Mouse (Mus musculus) heart, adult 8-10 months (tissue): ENCODE measurements around the gene Tmem235. TPM values are rescaled to one million over a fixed set of nuclear protein-coding genes. Genes with fewer than 3 reads are reported as not detected.

ENCODE experiments used
- DNase-seq: peaks from one replicate; pipeline ENCODE4 v3.0.0; 2022; ENCODE audit warnings: low spot score
- total RNA-seq, 4 experiments: library from RNA; stranded (reverse); gene quantifications; 2 replicates each; pipeline ENCODE4 v1.2.4; 2022

The Tmem235 gene
- total RNA-seq, 4 experiments from 2014 or later, result not detected

DNA sequence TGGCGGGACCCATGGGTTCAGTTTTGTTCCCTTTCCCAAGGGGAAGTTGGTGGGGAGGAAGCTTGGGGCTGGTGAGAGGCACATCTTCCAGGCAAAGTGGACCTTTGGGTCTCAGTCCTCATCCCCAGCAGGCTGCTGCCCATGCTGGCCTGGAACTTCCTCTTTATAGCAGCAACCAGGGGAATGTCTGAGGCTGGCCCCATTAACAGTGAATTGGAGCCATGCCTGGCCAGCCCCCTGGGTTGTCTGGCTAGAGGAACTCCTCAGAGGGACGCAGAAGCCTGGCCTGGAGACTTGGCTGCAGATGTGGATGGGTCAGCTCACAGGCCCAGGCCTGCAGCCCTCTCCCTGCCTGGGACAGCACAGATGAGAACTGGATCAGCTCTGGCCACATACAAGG is 4.3 kb downstream of the Tmem235 start:
- no peak for DNase-seq

DNA sequence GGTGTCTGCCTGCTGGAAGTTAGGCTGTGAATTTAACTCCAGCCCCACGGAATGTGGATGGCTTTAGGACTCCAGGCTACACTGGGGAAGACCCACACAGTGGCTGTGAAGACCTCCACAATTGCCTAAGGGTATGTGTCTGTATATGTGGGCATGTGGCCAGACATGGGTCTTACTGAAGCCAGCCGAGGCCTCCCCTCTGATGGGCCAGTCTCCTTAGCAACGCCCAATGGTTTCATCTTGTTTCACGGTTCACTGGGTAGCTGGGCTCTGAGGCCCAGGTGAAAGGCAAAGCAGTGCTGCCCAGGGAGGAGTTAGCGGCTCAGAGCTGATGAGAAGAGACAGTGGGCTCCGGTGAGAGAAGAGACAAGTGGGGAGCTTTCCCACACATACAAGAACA is 5.4 kb downstream of the Tmem235 start:
- no peak for DNase-seq

DNA sequence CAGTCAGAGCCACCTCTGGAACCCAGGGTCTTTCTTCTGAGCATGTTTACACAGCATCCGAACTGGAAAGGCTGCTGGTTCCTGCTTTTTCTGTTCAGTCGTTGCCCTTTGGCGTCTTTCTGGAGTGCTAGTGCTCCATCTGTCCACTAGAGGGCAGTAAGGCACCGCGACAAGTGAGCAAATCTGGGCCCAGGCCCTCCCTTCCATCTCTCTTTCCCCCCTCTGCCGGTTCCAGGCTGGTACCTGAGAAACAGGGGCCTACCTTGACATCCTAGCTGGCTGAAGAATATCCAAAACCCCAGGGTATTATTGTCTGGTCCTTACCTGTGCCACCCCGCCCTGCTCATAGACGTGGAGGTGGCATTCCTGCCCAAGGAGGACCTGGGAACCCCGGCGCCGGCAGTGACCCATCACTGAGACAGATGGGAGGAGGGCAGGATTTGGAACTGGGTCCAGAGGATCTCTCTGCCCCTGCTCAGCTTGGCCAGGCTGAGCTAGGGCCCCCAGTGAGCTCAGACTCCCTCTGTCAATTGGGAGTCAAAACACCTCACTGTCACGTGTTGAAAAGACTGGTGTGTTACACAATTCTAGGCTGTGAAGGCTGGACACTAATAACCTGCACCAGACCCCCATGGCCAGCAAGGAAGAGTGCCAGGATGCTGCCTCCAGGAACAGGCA is 10.3 kb downstream of the Tmem235 start:
- DNase-seq, result peak; percentile 72

DNA sequence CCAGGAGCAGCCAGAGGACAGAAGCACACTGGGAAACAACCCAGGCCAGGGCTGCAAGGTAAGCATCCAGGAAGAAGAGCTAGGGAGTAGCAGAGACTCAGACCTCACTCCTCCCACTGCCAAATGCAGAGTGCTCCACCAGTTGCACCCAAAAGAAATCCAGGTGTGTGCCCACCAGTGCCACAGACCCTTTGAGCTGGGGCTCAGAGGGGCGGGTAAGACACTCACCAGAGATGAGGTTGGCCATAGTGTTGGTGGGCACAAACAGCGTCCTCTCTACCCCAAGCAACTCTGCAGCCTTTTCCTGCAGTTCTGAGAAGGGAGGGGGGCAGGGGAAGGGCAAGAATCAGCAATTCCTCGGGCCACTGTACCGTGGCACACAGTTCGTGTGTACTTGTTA is 10.8 kb downstream of the Tmem235 start:
- no peak for DNase-seq

DNA sequence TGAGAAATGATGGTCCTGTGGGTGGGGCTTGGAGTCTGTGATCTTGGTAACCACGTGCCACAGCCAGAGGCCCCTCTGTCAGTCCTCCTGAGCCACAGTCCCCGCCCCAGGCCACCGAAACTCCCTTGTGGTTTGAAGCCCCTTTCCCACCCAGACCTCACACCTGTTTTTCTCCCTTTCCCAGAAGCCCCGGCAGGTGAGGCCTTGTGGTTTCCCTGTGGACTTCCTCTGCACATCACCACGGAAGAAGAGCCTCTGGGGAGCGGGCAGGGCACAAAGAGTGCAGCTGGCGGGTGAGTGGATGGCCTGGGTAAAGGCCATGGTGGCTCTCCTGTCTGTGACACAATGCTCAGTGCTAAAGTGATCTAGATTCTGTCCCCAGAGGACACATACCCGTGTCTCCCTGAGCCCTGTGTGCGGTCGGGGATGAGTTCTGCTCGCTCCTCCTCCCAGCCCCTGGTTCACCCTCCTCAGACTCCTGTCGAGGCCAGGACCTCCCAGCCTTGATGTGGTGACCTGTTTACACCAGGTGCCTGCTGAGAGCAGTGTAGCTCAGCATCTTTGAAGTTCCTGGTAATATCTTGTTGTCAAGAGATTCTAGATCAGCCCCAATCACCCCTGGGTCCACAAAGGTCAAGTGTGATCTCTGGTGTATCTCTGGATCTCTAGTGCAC is 11.5 kb downstream of the Tmem235 start:
- DNase-seq, result no peak

DNA sequence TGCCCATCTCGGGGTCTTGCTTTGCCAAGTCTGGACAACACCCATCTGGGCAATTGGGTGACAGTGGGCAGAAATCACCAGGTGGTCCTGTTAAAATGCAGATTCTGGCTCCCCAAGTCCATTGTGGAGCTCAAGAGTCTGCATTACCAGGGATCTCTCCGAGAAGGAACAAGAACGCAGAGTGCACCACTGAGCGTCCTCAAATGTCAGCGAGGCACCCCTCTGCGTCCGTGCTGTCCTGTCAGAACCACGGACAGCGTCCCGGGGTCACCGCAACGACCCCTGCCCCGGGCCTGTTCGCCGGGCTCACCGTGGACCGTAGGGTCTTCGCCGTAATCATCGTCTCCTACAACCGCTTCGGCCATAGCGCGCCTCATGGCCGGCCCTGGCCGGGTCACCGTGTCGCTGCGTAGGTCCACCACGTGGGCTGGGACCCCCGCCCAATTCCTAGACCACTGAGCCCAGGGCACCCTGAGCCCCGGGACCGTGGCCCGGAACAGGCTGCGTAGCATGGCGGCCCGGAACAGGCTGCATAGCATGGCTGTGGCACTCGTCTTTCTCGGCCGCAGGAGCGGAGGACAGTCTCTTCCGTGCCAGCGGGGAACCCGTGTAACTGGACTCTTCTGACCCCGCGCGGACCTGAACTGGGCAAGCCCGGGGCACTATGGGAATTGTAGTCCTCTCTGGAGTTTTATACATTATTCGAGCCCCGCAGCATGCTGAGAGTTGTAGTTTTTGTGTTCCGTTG is 12.5 kb downstream of the Tmem235 start, which contains the start of gene Tha1:
Tha1 (minus strand) TSS at position 621 of the 748 bp plus-strand sequence.
- peak; percentile 76 for DNase-seq

DNA sequence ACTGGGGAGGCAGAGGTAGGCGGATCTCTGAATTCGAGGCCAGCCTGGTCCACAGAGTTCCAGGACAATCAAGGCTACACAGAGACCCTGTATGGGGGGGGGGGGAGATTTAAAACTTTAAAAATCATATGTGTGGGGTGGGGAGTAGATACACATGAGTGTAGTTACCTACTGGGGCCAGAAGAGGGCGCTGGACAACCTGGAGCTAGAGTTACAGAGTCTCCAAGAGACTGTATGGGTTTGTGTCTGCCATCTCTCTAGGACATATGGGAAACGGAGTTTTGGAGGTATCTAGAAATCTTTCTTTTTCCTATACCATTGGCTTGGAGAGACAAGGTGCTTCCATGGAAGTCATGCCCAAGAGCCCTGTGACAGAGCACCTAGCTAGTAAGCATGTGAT is 13.9 kb downstream of the Tmem235 start:
- no peak for DNase-seq

DNA sequence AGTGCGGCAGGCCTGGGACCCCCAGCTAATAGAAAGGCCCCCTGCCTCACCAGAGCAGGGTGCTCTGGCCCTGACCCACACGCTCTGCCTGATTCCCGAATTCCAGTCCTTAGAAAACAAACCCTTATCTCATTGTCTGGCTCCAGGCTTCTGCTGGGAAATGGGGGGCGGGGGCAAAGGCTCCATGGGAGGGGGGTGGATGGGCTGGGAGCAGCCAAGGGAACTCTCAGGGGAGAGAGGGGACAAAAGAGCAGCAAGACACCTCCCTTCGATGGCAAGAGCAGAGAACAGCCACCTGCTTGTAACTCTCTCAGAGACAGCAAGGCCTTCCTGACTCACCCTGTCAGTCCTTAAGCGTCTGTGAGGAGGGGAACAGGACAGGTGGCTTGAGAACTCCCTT is 15.1 kb downstream of the Tmem235 start:
- DNase-seq, result no peak

DNA sequence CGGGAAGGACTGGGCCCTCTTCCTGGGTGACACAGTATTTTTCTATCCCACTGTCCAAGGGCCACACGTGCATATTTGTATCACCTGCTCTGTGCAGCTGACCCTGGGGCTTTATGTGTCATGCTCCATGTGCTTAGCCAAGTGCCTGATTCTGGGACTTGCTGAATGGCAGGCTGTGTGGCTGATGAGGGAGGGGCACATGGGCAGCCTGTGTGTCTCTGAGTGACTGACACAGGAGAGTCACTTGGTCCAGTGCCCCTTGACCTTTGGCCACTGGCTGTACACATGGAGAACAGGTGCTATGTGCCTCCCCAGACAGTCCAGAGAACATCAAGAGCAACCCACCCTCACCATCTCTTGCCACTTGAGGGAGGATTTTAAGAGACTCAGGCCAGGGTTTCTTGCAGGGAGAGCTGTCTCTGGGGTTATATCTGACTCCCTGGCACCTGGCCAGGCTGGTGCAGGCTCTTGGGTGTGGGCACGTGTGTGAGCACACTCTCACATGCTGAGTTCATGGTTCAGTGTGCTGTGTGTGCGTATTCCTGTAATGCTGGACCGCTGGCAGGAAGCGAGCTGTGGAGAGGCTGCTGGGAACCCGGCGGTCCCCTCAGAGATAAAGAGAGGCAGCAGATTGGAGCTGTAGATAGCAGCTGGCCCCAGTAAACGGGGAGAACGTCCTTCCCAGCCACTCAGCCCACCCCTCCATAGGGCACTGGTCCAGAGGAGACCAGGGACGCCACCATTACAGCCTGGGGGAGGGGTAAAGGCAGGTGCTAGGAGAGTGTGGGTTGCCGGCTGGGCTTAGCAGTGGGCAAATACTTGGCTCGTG is 17.6 kb downstream of the Tmem235 start:
- no peak for DNase-seq

DNA sequence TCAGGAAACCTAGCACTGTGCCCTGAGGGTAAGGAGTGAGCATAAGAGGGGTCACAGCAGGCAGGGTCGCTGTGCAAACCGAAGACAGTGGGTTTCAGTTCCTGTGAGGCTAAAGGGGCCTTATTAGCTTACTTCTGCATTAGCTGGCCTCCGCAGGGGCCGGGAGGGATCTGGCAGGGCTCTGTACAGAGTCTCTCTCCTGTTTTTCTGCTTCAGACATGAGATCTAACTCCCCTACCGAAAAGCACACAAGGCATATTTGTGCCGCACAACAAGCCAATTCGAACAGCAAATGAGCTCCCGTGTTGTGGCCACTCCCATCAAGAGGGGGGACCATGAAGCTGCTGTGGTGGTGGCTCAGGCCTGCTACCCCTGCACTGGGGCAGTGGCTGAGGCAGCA is 18.3 kb downstream of the Tmem235 start:
- no peak for DNase-seq

DNA sequence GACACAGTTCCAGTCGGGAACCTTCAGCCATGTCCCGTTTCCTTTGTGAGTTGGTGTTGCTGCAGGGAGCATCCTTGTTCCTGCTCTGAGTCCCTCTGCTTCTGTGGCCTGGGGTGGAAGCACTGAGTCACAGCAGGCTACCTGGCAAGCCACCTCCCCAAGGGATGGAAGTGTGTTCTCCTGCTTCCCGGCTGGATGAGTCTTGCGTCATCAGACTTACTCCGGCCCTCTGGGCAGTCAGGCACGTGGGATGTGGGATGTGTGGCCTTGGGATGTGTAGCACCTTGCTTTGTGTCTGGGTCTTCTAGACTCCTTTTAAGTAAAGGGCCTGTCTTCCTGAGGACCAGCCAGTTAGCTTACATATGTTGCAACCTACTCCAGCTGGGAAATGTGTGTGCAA is 19.1 kb downstream of the Tmem235 start:
- DNase-seq, result no peak

DNA sequence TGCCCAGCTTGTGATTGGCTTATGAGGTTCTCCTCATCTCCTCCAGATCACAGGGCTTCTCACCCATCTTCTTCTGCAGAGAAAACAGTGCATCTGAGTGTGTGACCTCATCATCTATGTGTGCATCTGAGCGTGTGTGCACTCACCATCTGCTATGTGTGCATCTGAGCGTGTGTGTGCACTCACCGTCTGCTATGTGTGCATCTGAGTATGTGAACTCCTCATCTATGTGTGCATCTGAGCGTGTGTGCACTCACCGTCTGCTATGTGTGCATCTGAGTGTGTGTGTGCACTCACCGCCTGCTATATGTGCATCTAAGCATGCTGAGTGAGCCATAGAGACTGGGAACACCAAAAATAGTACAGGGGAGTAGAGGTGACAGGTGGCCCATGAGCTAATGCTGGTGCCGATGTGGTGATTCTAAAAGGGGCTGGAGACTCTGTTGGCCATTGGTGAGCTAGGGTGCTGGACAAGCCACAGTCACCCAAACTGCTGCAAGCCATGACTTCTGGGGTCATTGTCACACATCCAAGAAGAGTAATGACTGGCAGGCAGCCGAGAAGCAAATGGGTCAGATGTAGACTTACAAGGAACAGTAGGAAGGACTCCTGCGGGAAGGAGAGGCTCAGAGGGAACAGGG is 19.9 kb downstream of the Tmem235 start:
- no peak for DNase-seq

DNA sequence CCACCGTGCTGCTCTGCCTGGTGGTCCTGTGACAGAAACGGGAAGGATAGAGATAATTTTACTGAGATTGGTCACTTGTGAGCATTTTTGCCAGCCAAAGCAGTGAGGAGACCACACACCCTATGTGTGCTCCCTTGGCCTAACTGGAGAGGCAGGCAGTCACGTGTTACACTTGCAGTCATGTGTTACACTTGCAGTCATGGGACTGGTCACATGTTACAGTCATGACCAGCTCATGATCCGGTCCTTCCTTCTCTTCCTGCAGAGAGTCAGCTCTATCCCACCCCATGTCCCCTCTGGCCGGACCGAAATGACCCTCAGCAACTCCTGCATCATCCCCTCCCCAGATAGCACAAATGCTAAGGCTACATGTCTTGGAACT is 20.4 kb downstream of the Tmem235 start:
- no peak for DNase-seq

DNA sequence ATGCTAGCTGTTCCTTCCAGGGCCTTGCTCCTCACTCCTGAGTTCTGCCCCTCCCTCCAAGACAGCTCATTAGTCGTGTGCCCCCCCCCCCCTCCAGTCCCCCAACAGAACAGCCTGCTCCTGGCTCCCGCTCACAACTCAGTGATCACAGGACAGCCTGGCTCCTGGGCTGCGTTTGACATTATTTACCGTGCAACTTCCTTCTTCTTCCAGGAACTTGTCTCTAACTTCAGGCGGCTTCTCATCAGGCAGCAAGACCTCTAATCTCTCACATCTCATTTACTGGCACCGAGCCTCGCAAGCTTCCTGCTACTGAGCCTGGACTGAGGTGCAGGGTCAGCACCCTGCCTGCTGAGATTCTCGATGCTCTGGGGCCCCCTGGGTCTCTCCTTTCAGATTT is 21.2 kb downstream of the Tmem235 start:
- DNase-seq, result no peak

DNA sequence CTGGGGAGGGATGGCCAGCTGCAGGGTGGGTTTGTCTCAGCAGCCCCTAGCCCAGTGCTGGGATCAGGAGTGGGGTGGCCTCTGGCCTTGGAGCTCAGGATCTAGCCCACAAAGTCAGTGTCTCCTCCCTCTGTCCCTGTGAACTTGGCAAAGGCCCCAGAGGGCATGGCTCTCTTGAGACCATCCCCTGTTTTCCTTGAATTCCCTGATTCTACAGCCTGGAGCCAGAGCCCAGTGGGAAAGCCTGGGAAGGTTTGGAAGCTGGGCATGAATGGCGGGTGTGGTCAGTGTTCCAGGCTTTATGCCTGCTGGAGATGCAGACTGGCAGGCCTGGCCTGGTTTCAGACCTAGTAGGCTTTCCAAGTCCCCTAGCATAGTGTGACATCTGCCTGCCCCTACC is 21.7 kb downstream of the Tmem235 start:
- DNase-seq, result no peak

DNA sequence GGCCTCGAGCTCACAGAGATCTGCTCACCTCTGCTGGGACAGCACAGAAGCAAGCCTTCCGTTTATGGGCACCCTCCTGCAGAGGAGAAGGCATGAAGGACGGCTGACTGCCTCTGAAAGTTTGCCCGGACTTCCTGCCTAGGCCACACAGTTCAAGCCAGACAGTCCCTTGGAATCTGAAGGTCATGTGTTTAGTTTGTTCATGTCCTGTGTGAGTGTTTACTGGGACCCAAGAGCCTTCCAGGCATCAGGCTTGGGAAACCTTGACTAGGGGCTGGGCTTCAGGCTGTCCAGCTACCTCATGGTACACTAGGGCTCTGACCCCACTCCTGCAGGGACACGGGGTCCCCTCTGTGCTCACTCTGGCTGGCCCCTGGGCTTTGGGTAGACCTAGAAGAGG is 25.4 kb downstream of the Tmem235 start:
- DNase-seq, result no peak

DNA sequence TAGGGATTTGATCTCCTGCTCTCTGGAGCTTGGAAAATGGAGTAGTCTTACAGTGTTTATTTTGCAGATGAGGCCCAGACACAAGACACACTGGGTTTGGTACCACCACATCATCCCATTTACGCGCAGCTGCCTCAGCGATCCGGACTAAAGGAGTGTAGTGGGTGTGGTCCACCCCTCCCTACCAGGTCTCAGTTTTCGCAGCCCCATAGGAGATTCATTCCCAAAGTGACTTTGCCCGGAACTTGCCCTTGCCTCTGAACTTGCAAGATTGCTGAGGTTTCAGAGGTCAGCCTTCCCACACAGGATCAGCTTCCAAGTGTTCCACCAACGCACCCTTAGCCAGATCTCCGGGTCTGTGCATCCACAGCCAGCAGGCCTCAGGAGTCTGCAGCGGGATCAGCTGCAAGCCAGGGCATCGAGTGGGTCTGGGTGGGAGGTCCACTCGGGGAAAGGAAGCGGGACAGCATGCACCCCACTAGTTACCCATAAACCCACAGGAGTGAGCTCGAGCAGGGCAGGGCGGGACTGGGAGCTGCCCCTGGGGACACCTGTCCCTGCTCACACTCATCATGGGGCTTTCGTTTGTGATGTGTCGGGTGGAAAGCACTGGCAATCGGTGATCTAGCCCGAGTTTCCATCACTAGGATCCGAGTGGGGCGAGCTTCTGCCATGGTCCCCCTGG is 27.8 kb downstream of the Tmem235 start:
- no peak for DNase-seq

DNA sequence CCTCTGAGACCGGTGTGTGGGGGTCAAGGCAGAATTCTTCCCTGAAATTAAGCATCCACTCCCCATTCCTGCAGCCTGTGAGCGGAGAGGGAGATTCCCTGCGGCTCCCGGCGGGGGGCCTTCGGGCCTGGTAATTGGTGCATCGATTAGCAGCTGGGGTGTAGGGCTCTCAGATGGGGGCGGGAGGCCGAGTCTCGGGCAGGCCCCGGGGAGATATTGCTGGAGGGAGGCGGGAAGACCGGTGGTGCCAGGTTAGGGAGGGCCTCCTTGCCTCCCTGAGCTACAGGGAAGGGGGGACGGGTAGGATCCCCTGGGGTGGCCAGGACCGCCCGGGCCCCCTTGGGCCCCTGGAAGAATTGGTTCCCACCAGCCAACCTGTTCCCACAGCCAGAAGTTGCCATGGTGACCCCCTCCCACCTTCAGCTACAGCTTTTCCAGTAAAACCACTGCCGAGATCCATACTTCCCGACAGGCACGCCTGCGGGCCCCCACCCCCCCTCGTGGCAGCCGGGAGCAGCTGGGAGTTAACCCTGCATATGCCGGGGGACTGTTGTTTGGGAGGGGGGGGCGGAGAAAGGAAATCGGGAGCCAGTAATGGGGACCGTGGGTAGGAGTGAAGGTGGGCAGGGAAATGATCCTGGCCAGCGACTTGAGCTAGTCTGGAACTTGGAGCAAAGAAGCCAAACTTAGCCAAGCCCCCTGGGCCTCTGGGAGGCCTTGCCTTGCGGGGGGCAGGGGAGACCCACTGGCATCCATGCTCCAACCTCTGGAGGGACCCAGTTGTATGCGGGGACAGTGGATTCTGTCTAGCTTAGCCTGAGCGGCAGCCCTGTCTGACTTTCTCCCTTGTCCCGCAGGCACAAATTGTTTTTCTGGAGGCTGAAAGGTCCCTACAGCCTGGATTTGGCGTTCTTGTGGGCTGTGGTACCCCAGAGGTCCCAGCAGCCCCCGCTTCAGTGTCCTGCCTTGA is 28.6 kb downstream of the Tmem235 start:
- no peak for DNase-seq

DNA sequence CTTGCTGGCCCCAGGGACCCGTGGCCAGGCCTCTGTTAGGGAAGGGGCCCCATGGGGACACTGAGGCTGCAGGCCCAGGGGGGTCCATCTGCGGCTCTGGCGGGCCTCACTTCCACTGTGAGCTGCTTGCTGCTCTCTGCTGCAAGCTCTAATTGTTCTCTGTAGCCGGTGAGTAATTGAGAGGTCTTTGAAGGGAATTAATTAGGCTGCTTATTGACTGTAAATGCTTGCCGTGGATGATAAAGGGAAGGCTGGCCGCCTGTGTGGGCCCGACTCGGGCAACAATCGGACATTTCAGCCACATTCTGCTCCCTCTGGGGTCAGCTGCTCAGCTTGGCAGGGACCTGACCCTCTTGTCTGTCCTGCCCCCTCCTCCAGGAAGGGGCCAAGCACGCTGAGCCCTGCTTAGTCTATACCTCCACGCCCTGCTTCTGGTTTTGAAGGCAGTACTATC is 29.4 kb downstream of the Tmem235 start:
- no peak for DNase-seq
